Mouse (Mus musculus) neural tube, embryonic 15.5 days (tissue): Measurements from ENCODE around the gene Slc35f4. TPM values are rescaled to one million over a fixed set of nuclear protein-coding genes. Genes with fewer than 3 reads are reported as not detected.

ENCODE experiments used
- ATAC-seq: fragments of 200-750 bp; cut with Nextera tagmentation; 2 replicates; pipeline ENCODE4 v1.8.0; 2017; ENCODE audit warnings: mild to moderate bottlenecking, moderate TSS enrichment, moderate library complexity; ENCODE audit not compliant: low FRiP score
- H3K27ac ChIP-seq: fragments of 300-500 bp; sonication (generic); replicated peaks from 2 replicates; pipeline ENCODE4 v1.5.1; 2015; ENCODE audit warnings: mild to moderate bottlenecking, inconsistent platforms
- H3K27me3 ChIP-seq: fragments of 300-500 bp; sonication (generic); replicated peaks from 2 replicates; pipeline ENCODE4 v1.6.1; 2015; ENCODE audit warnings: inconsistent platforms
- H3K36me3 ChIP-seq: fragments of 300-500 bp; sonication (generic); 2 replicates; pipeline ENCODE4 v1.6.1; 2015; ENCODE audit warnings: inconsistent platforms
- H3K4me1 ChIP-seq: fragments of 300-500 bp; sonication (generic); 2 replicates; pipeline ENCODE4 v1.6.1; 2015; ENCODE audit warnings: inconsistent platforms
- H3K4me2 ChIP-seq: fragments of 300-500 bp; sonication (generic); 2 replicates; pipeline ENCODE4 v1.6.1; 2015; ENCODE audit warnings: inconsistent platforms, mild to moderate bottlenecking, moderate library complexity
- H3K4me3 ChIP-seq: fragments of 300-500 bp; sonication (generic); replicated peaks from 2 replicates; pipeline ENCODE4 v1.5.1; 2015; ENCODE audit warnings: mild to moderate bottlenecking, inconsistent platforms
- H3K9ac ChIP-seq: fragments of 300-500 bp; sonication (generic); replicated peaks from 2 replicates; pipeline ENCODE4 v1.6.1; 2015; ENCODE audit warnings: mild to moderate bottlenecking, inconsistent platforms
- H3K9me3 ChIP-seq: fragments of 300-500 bp; sonication (generic); replicated peaks from 2 replicates; pipeline ENCODE4 v1.6.1; 2016; ENCODE audit warnings: inconsistent platforms
- WGBS: fragments of 180-500 bp; shearing (Covaris S2); methylation state at CpG from one replicate; pipeline ENCODE4 v1.1.7; 2015; ENCODE audit warnings: mixed read lengths; 5-methylcytosine and 5-hydroxymethylcytosine counted together
- polyA plus RNA-seq: library from polyadenylated mRNA; unstranded; fragments of >200 nt; fragmentation: Nextera tagmentation; extraction: Ambion mirVana; gene quantifications from 2 replicates; pipeline ENCODE4 v1.2.1, GENCODE M21; 2015

The Slc35f4 gene
- polyA plus RNA-seq = 25.9 and 29.4 TPM in 2 replicates

- Histone ChIP-seq H3K4me1 (peaks cover 4% of the 10 kb centered on the region), H3K9ac (peak within 1 kb of the TSS; percentile 67), H3K36me3 (no peaks in the 10 kb centered on the region), H3K4me2 (peak within 1 kb of the TSS; percentile 74), H3K4me3 (peak within 1 kb of the TSS; percentile 56), H3K27me3 (no peaks in the 10 kb centered on the region; the same call in 1 of the 2 replicates), H3K27ac (peak within 1 kb of the TSS; percentile 81), H3K9me3 (no peaks in the 10 kb centered on the region)
- WGBS = 7% methylated on average over 6 of the region's 6 CpGs
- peak; percentile 73 for ATAC-seq
Measured at GRCm38 (mm10) chr14:49525931-49526291, at the start of gene Slc35f4. Slc35f4 (minus strand) TSS chr14:49526046.

- ATAC-seq = no peak
- no peak overlapping the region for H3K27ac ChIP-seq
Measured at GRCm38 (mm10) chr14:49568369-49568768, 42.5 kb upstream of the Slc35f4 start.

GRCm38 (mm10) chr14:49560706-49561105 lies 34.9 kb upstream of the Slc35f4 start:
- Histone ChIP-seq H3K4me2 (no peak overlapping the region), H3K27me3 (no peaks in the 10 kb centered on the region), H3K4me3 (no peak overlapping the region), H3K27ac (no peak overlapping the region), H3K9me3 (no peaks in the 10 kb centered on the region), H3K4me1 (no peaks in the 10 kb centered on the region), H3K36me3 (no peaks in the 10 kb centered on the region), H3K9ac (no peak overlapping the region)
- ATAC-seq = no peak
- 75% methylated on average over 2 of the region's 2 CpGs for WGBS

More at GRCm38 (mm10) chr14:49568369-49568768, 42.5 kb upstream of the Slc35f4 start:
- H3K9ac ChIP-seq = no peak overlapping the region
- no peaks in the 10 kb centered on the region for H3K4me1 ChIP-seq
- no peak overlapping the region for H3K4me3 ChIP-seq
- no peaks in the 10 kb centered on the region for H3K36me3 ChIP-seq
- no peak overlapping the region for H3K4me2 ChIP-seq
- H3K9me3 ChIP-seq = no peaks in the 10 kb centered on the region
- no peaks in the 10 kb centered on the region for H3K27me3 ChIP-seq

GRCm38 (mm10) chr14:49540104-49540503 lies 14.3 kb upstream of the Slc35f4 start:
- Histone ChIP-seq H3K4me1 (no peaks in the 10 kb centered on the region), H3K9ac (no peak overlapping the region), H3K9me3 (no peaks in the 10 kb centered on the region), H3K4me2 (no peak overlapping the region), H3K36me3 (no peaks in the 10 kb centered on the region), H3K4me3 (no peak overlapping the region), H3K27ac (no peak overlapping the region), H3K27me3 (no peaks in the 10 kb centered on the region)
- WGBS = 43% methylated on average over 1 of the region's 1 CpGs
- ATAC-seq = no peak

- ATAC-seq = peak; percentile 90
- H3K4me3 ChIP-seq = peak overlapping the region; percentile 56
- WGBS = under 1% methylated on average over 63 of the region's 63 CpGs
Measured at GRCm38 (mm10) chr14:49525176-49525930, 493 bp downstream of the Slc35f4 start.

GRCm38 (mm10) chr14:49524665-49525064 lies 1.2 kb downstream of the Slc35f4 start:
- Histone ChIP-seq H3K4me2 (peak overlapping the region; percentile 74), H3K27me3 (no peaks in the 10 kb centered on the region; the same call in 1 of the 2 replicates), H3K4me1 (peaks cover 4% of the 10 kb centered on the region), H3K36me3 (no peaks in the 10 kb centered on the region), H3K4me3 (peak overlapping the region; percentile 56), H3K9ac (peak overlapping the region; percentile 67), H3K27ac (peak overlapping the region; percentile 81), H3K9me3 (no peaks in the 10 kb centered on the region)
- peak; percentile 73 for ATAC-seq
- 59% methylated on average over 8 of the region's 8 CpGs for WGBS

More at GRCm38 (mm10) chr14:49525176-49525930, 493 bp downstream of the Slc35f4 start:
- no peaks in the 10 kb centered on the region; the same call in 1 of the 2 replicates for H3K27me3 ChIP-seq
- H3K4me1 ChIP-seq = peaks cover 4% of the 10 kb centered on the region
- H3K9me3 ChIP-seq = no peaks in the 10 kb centered on the region
- peak overlapping the region; percentile 67 for H3K9ac ChIP-seq
- H3K36me3 ChIP-seq = no peaks in the 10 kb centered on the region
- H3K4me2 ChIP-seq = peak overlapping the region; percentile 74
- peak overlapping the region; percentile 81 for H3K27ac ChIP-seq

GRCm38 (mm10) chr14:49515096-49515665 lies 10.7 kb downstream of the Slc35f4 start:
- Histone ChIP-seq H3K4me1 (no peaks in the 10 kb centered on the region), H3K27ac (no peak overlapping the region), H3K4me3 (no peak overlapping the region), H3K9ac (no peak overlapping the region), H3K4me2 (no peak overlapping the region), H3K27me3 (no peaks in the 10 kb centered on the region), H3K9me3 (no peaks in the 10 kb centered on the region), H3K36me3 (no peaks in the 10 kb centered on the region)
- no peak for ATAC-seq
- WGBS = 91% methylated on average over 2 of the region's 2 CpGs

GRCm38 (mm10) chr14:49514137-49514536 lies 11.7 kb downstream of the Slc35f4 start:
- H3K9ac ChIP-seq = no peak overlapping the region
- no peaks in the 10 kb centered on the region for H3K4me1 ChIP-seq
- H3K4me3 ChIP-seq = no peak overlapping the region
- H3K9me3 ChIP-seq = no peaks in the 10 kb centered on the region
- no peaks in the 10 kb centered on the region for H3K27me3 ChIP-seq
- no peaks in the 10 kb centered on the region for H3K36me3 ChIP-seq
- no peak overlapping the region for H3K27ac ChIP-seq
- ATAC-seq = no peak
- 75% methylated on average over 2 of the region's 2 CpGs for WGBS
- H3K4me2 ChIP-seq = no peak overlapping the region

GRCm38 (mm10) chr14:49495192-49495591 lies 30.7 kb downstream of the Slc35f4 start:
- no peak for ATAC-seq
- H3K27ac ChIP-seq = no peak overlapping the region
- H3K4me3 ChIP-seq = no peak overlapping the region
- WGBS = 86% methylated on average over 1 of the region's 1 CpGs
- H3K4me2 ChIP-seq = no peak overlapping the region
- H3K9ac ChIP-seq = no peak overlapping the region
- no peaks in the 10 kb centered on the region for H3K27me3 ChIP-seq
- no peaks in the 10 kb centered on the region for H3K36me3 ChIP-seq
- no peaks in the 10 kb centered on the region for H3K4me1 ChIP-seq
- no peaks in the 10 kb centered on the region for H3K9me3 ChIP-seq

- no peak overlapping the region for H3K9ac ChIP-seq
- no peak for ATAC-seq
- H3K27ac ChIP-seq = no peak overlapping the region
- H3K4me1 ChIP-seq = no peaks in the 10 kb centered on the region
- no peaks in the 10 kb centered on the region for H3K27me3 ChIP-seq
- H3K4me2 ChIP-seq = no peak overlapping the region
- H3K36me3 ChIP-seq = no peaks in the 10 kb centered on the region
- H3K9me3 ChIP-seq = no peaks in the 10 kb centered on the region
- 45% methylated on average over 1 of the region's 1 CpGs for WGBS
- H3K4me3 ChIP-seq = no peak overlapping the region
Measured at GRCm38 (mm10) chr14:49493793-49494192, 32.1 kb downstream of the Slc35f4 start.

GRCm38 (mm10) chr14:49492506-49492905 lies 33.3 kb downstream of the Slc35f4 start:
- no peaks in the 10 kb centered on the region for H3K27me3 ChIP-seq
- H3K9ac ChIP-seq = no peak overlapping the region
- no peaks in the 10 kb centered on the region for H3K9me3 ChIP-seq
- H3K4me3 ChIP-seq = no peak overlapping the region
- ATAC-seq = no peak
- no peak overlapping the region for H3K27ac ChIP-seq
- no peak overlapping the region for H3K4me2 ChIP-seq
- 74% methylated on average over 3 of the region's 3 CpGs for WGBS
- H3K36me3 ChIP-seq = no peaks in the 10 kb centered on the region
- H3K4me1 ChIP-seq = no peaks in the 10 kb centered on the region

- Histone ChIP-seq H3K4me1 (no peaks in the 10 kb centered on the region), H3K36me3 (no peaks in the 10 kb centered on the region), H3K27ac (no peak overlapping the region), H3K27me3 (no peaks in the 10 kb centered on the region), H3K9ac (no peak overlapping the region), H3K9me3 (no peaks in the 10 kb centered on the region), H3K4me3 (no peak overlapping the region), H3K4me2 (no peak overlapping the region)
- WGBS = 85% methylated on average over 2 of the region's 2 CpGs
- ATAC-seq = no peak
Measured at GRCm38 (mm10) chr14:49476602-49477001, 49.2 kb downstream of the Slc35f4 start.
